Mouse (Mus musculus) intestine, postnatal 0 days (tissue): ENCODE data around the gene Myh6. TPM values are rescaled to one million over a fixed set of nuclear protein-coding genes. Genes with fewer than 3 reads are reported as not detected.

Source experiments
- ATAC-seq: fragments of 200-750 bp; cut with Nextera tagmentation; 2 replicates; pipeline ENCODE4 v1.8.0; 2017; ENCODE audit warnings: mild to moderate bottlenecking, moderate TSS enrichment, moderate library complexity
- H3K27ac ChIP-seq: fragments of 300-500 bp; sonication (generic); 2 replicates; pipeline ENCODE4 v1.5.1; 2014; ENCODE audit warnings: mild to moderate bottlenecking, low read depth, low read length, moderate library complexity
- H3K27me3 ChIP-seq: fragments of 300-500 bp; sonication (generic); replicated peaks from 2 replicates; pipeline ENCODE4 v1.6.1; 2014; ENCODE audit warnings: low read length, mixed read lengths; ENCODE audit not compliant: control insufficient read depth, insufficient read depth
- H3K36me3 ChIP-seq: fragments of 300-500 bp; sonication (generic); 2 replicates; pipeline ENCODE4 v1.6.1; 2014; ENCODE audit warnings: mild to moderate bottlenecking, moderate library complexity; ENCODE audit not compliant: control insufficient read depth, insufficient read depth
- H3K4me1 ChIP-seq: fragments of 300-500 bp; sonication (generic); replicated peaks from 2 replicates; pipeline ENCODE4 v1.6.1; 2014; ENCODE audit warnings: antibody characterized with exemption, low read length, mixed read lengths; ENCODE audit not compliant: control insufficient read depth, insufficient read depth
- H3K4me2 ChIP-seq: fragments of 300-500 bp; sonication (generic); replicated peaks from 2 replicates; pipeline ENCODE4 v1.6.1; 2014; ENCODE audit warnings: low read depth, mild to moderate bottlenecking, moderate library complexity
- H3K4me3 ChIP-seq: fragments of 300-500 bp; sonication (generic); 2 replicates; pipeline ENCODE4 v1.5.1; 2014; ENCODE audit warnings: low read depth, low read length
- H3K9ac ChIP-seq: fragments of 300-500 bp; sonication (generic); 2 replicates; pipeline ENCODE4 v1.6.1; 2014; ENCODE audit warnings: mild to moderate bottlenecking, low read depth, low read length
- H3K9me3 ChIP-seq: fragments of 300-500 bp; sonication (generic); 2 replicates; pipeline ENCODE4 v1.6.1; 2016; ENCODE audit warnings: mixed run types; ENCODE audit not compliant: control insufficient read depth
- CTCF ChIP-seq: sonication (generic); IDR thresholded peaks from 2 replicates; pipeline ENCODE4 v1.5.1; 2016; ENCODE audit warnings: low read depth, mild to moderate bottlenecking, control low read depth, antibody characterized with exemption, moderate library complexity
- WGBS: fragments of 180-500 bp; shearing (Covaris S2); extraction: QIAGEN DNeasy Blood & Tissue Kit; methylation state at CpG from one replicate; pipeline ENCODE4 v1.1.7; 2014; 5-methylcytosine and 5-hydroxymethylcytosine counted together
- polyA plus RNA-seq: library from polyadenylated mRNA; unstranded; fragments of >200 nt; fragmentation: Nextera tagmentation; extraction: Ambion mirVana; gene quantifications from 2 replicates; pipeline ENCODE4 v1.2.1, GENCODE M21; 2015

The Myh6 gene
- polyA plus RNA-seq, 1 experiment from 2014 or later = 0.53 TPM

- H3K4me2 ChIP-seq = peak overlapping the region; percentile 76
- peak; percentile 56 for ATAC-seq
- H3K9ac ChIP-seq = peak overlapping the region; percentile 68
- H3K36me3 ChIP-seq = no peaks in the 10 kb centered on the region
- peak overlapping the region; percentile 87 for H3K27ac ChIP-seq
- WGBS = 4% methylated on average over 29 of the region's 58 CpGs
- H3K9me3 ChIP-seq = no peaks in the 10 kb centered on the region
- H3K4me3 ChIP-seq = peak overlapping the region; percentile 51
- TF ChIP-seq CTCF = no peak
- 0 out of 2 replicates have a peak, but pooled peaks cover 2% of the 10 kb centered on the region for H3K4me1 ChIP-seq
- H3K27me3 ChIP-seq = peaks cover 21% of the 10 kb centered on the region
These were observed 40.1 kb downstream of the Myh6 start for GRCm38 (mm10) chr14:54926401-54927158.

- peak within 1 kb of the TSS; percentile 51 for H3K4me3 ChIP-seq
- 7% methylated on average over 53 of the region's 57 CpGs for WGBS
- H3K9me3 ChIP-seq = no peaks in the 10 kb centered on the region
- H3K4me1 ChIP-seq = 0 out of 2 replicates have a peak, but pooled peaks cover 2% of the 10 kb centered on the region
- H3K27me3 ChIP-seq = peaks cover 21% of the 10 kb centered on the region
- no peak for TF ChIP-seq CTCF
- peak; percentile 58 for ATAC-seq
- no peaks in the 10 kb centered on the region for H3K36me3 ChIP-seq
- peak within 1 kb of the TSS; percentile 68 for H3K9ac ChIP-seq
- H3K4me2 ChIP-seq = peak within 1 kb of the TSS; percentile 76
- H3K27ac ChIP-seq = peak within 1 kb of the TSS; percentile 87
These were observed 41.1 kb downstream of the Myh6 start, which contains the start of gene Efs for GRCm38 (mm10) chr14:54925349-54926342. TSS of gene Efs (minus strand) at chr14:54926126.

GRCm38 (mm10) chr14:54924641-54925348, 41.9 kb downstream of the Myh6 start:
- H3K4me3 ChIP-seq = peak overlapping the region; percentile 51
- peak; percentile 39 for ATAC-seq
- H3K4me1 ChIP-seq = 0 out of 2 replicates have a peak, but pooled peaks cover 2% of the 10 kb centered on the region
- peaks cover 21% of the 10 kb centered on the region for H3K27me3 ChIP-seq
- H3K27ac ChIP-seq = peak overlapping the region; percentile 87
- H3K4me2 ChIP-seq = peak overlapping the region; percentile 76
- peaks cover 4% of the 10 kb centered on the region; the same call in 1 of the 2 replicates for H3K36me3 ChIP-seq
- H3K9ac ChIP-seq = 0 out of 2 replicates have a peak overlapping the region, but pooled peaks have one; percentile 68
- 40% methylated on average over 7 of the region's 7 CpGs for WGBS
- no peak for TF ChIP-seq CTCF
- no peaks in the 10 kb centered on the region for H3K9me3 ChIP-seq

GRCm38 (mm10) chr14:54920076-54920685, 46.5 kb downstream of the Myh6 start:
- no peak for TF ChIP-seq CTCF
- no peak overlapping the region for H3K27ac ChIP-seq

GRCm38 (mm10) chr14:54913343-54913742, 53.4 kb downstream of the Myh6 start:
- TF ChIP-seq CTCF = no peak
- no peak for ATAC-seq
- Histone ChIP-seq H3K4me1 (no peaks in the 10 kb centered on the region), H3K27ac (no peak overlapping the region), H3K36me3 (no peaks in the 10 kb centered on the region), H3K27me3 (no peaks in the 10 kb centered on the region; the same call in 1 of the 2 replicates), H3K4me3 (peak overlapping the region; percentile 75), H3K9me3 (no peaks in the 10 kb centered on the region), H3K9ac (peak overlapping the region; percentile 66), H3K4me2 (peak overlapping the region; percentile 98)
- WGBS = 17% methylated on average over 10 of the region's 10 CpGs

More at GRCm38 (mm10) chr14:54920076-54920685, 46.5 kb downstream of the Myh6 start:
- 88% methylated on average over 16 of the region's 16 CpGs for WGBS
- no peak overlapping the region for H3K4me3 ChIP-seq
- no peaks in the 10 kb centered on the region for H3K27me3 ChIP-seq
- H3K4me2 ChIP-seq = no peak overlapping the region
- peaks cover 16% of the 10 kb centered on the region; the same call in 1 of the 2 replicates for H3K36me3 ChIP-seq
- ATAC-seq = no peak
- no peak overlapping the region for H3K9ac ChIP-seq
- H3K9me3 ChIP-seq = no peaks in the 10 kb centered on the region
- no peaks in the 10 kb centered on the region for H3K4me1 ChIP-seq
